Mouse (Mus musculus): ENCODE results near the gene Cldn19. TPM values are rescaled to one million over a fixed set of nuclear protein-coding genes. Genes with fewer than 3 reads are reported as not detected.

The Cldn19 gene
- polyA plus RNA-seq, 1 experiment: not detected

- peaks cover 3% of the 10 kb centered on the region; the same call in 1 of the 2 replicates for H3K4me1 ChIP-seq (ENCODE audit: control insufficient read depth, insufficient read depth, insufficient read length, low read length)
- 83% methylated on average over 2 of the region's 2 CpGs for WGBS
- no peak for TF ChIP-seq CTCF (IDR thresholded peaks at IDR 0.05; ENCODE audit: extremely low read depth, insufficient read length, insufficient replicate concordance, low read depth, low read length)
- no peak for TF ChIP-seq POLR2A (IDR thresholded peaks at IDR 0.05; ENCODE audit: low read depth, low read length)
- H3K36me3 ChIP-seq (ENCODE audit: control insufficient read depth, insufficient read depth, low read length): no peaks in the 10 kb centered on the region; the same call in 1 of the 2 replicates
- H3K4me3 ChIP-seq (ENCODE audit: low read depth, low read length): no peak overlapping the region
- H3K27me3 ChIP-seq (ENCODE audit: control insufficient read depth, insufficient read depth, low read length): no peaks in the 10 kb centered on the region
- no peak overlapping the region for H3K27ac ChIP-seq (ENCODE audit: insufficient read depth, low read depth, low read length)
Observed at GRCm38 (mm10) chr4:119297361-119297760, 42.1 kb downstream of the Cldn19 start.

- Histone ChIP-seq H3K4me3 (ENCODE audit: low read depth, low read length) (no peak overlapping the region), H3K4me1 (ENCODE audit: control insufficient read depth, insufficient read depth, insufficient read length, low read length) (no peaks in the 10 kb centered on the region), H3K36me3 (ENCODE audit: control insufficient read depth, insufficient read depth, low read length) (no peaks in the 10 kb centered on the region), H3K27me3 (ENCODE audit: control insufficient read depth, insufficient read depth, low read length) (no peaks in the 10 kb centered on the region), H3K27ac (ENCODE audit: insufficient read depth, low read depth, low read length) (no peak overlapping the region)
- no peak for TF ChIP-seq POLR2A (IDR thresholded peaks at IDR 0.05; ENCODE audit: low read depth, low read length)
- no peak for TF ChIP-seq CTCF (IDR thresholded peaks at IDR 0.05; ENCODE audit: extremely low read depth, insufficient read length, insufficient replicate concordance, low read depth, low read length)
- WGBS: 89% methylated on average over 3 of the region's 3 CpGs
Observed at GRCm38 (mm10) chr4:119300761-119301160, 45.5 kb downstream of the Cldn19 start.

GRCm38 (mm10) chr4:119301777-119302176 is 46.6 kb downstream of the Cldn19 start:
- Histone ChIP-seq H3K36me3 (ENCODE audit: control insufficient read depth, insufficient read depth, low read length) (no peaks in the 10 kb centered on the region), H3K4me3 (ENCODE audit: low read depth, low read length) (no peak overlapping the region), H3K4me1 (ENCODE audit: control insufficient read depth, insufficient read depth, insufficient read length, low read length) (no peaks in the 10 kb centered on the region), H3K27me3 (ENCODE audit: control insufficient read depth, insufficient read depth, low read length) (no peaks in the 10 kb centered on the region), H3K27ac (ENCODE audit: insufficient read depth, low read depth, low read length) (no peak overlapping the region)
- 28% methylated on average over 3 of the region's 3 CpGs for WGBS
- TF ChIP-seq POLR2A (IDR thresholded peaks at IDR 0.05; ENCODE audit: low read depth, low read length) (no peak), CTCF (IDR thresholded peaks at IDR 0.05; ENCODE audit: extremely low read depth, insufficient read length, insufficient replicate concordance, low read depth, low read length) (no peak)

GRCm38 (mm10) chr4:119303291-119303690 is 48.1 kb downstream of the Cldn19 start:
- no peak for TF ChIP-seq POLR2A (IDR thresholded peaks at IDR 0.05; ENCODE audit: low read depth, low read length)
- Histone ChIP-seq H3K4me1 (ENCODE audit: control insufficient read depth, insufficient read depth, insufficient read length, low read length) (no peaks in the 10 kb centered on the region), H3K27ac (ENCODE audit: insufficient read depth, low read depth, low read length) (no peak overlapping the region), H3K4me3 (ENCODE audit: low read depth, low read length) (no peak overlapping the region), H3K36me3 (ENCODE audit: control insufficient read depth, insufficient read depth, low read length) (peaks cover 9% of the 10 kb centered on the region), H3K27me3 (ENCODE audit: control insufficient read depth, insufficient read depth, low read length) (no peaks in the 10 kb centered on the region)
- 89% methylated on average over 8 of the region's 8 CpGs for WGBS

GRCm38 (mm10) chr4:119305418-119305817 is 50.2 kb downstream of the Cldn19 start:
- WGBS: 87% methylated on average over 5 of the region's 5 CpGs
- TF ChIP-seq CTCF (IDR thresholded peaks at IDR 0.05; ENCODE audit: extremely low read depth, insufficient read length, insufficient replicate concordance, low read depth, low read length) (no peak), POLR2A (IDR thresholded peaks at IDR 0.05; ENCODE audit: low read depth, low read length) (no peak)
- Histone ChIP-seq H3K4me3 (ENCODE audit: low read depth, low read length) (no peak overlapping the region), H3K36me3 (ENCODE audit: control insufficient read depth, insufficient read depth, low read length) (peaks cover 16% of the 10 kb centered on the region), H3K27ac (ENCODE audit: insufficient read depth, low read depth, low read length) (no peak overlapping the region), H3K4me1 (ENCODE audit: control insufficient read depth, insufficient read depth, insufficient read length, low read length) (no peaks in the 10 kb centered on the region), H3K27me3 (ENCODE audit: control insufficient read depth, insufficient read depth, low read length) (no peaks in the 10 kb centered on the region)

Other genes with a start within 250 kb of the Cldn19 start
- 20.1 and 24.1 TPM in 2 replicates for gene Slc2a1, start 146.7 kb upstream of the Cldn19 start, polyA plus RNA-seq (2012; rRNA removed)
- 4.2 and 6.2 TPM in 2 replicates for gene Zfp691, start 81.2 kb upstream of the Cldn19 start, polyA plus RNA-seq (2012; rRNA removed)
- gene Ermap, start 65.4 kb upstream of the Cldn19 start, polyA plus RNA-seq (2012; rRNA removed): 0.03 and 0.06 TPM in 2 replicates
- 10.2 and 17.0 TPM in 2 replicates for gene Svbp, start 60.1 kb upstream of the Cldn19 start, polyA plus RNA-seq (2012; rRNA removed)
- gene Tmem269, start 37.2 kb upstream of the Cldn19 start, polyA plus RNA-seq (2012; rRNA removed): 0.09 TPM in 1 of 2 replicates, not detected in the other
- gene AU022252, start 22.7 kb upstream of the Cldn19 start, polyA plus RNA-seq (2012; rRNA removed): 1.9 and 2.0 TPM in 2 replicates
- gene P3h1, start 22.5 kb upstream of the Cldn19 start, polyA plus RNA-seq (2012; rRNA removed): 4.4 and 6.3 TPM in 2 replicates
- gene Ybx1, start 39.2 kb downstream of the Cldn19 start, polyA plus RNA-seq (2012; rRNA removed): 202 and 242 TPM in 2 replicates
- gene Ppih, start 65.1 kb downstream of the Cldn19 start, polyA plus RNA-seq (2012; rRNA removed): 2.5 and 4.3 TPM in 2 replicates
- gene Ccdc30, start 160.1 kb downstream of the Cldn19 start, polyA plus RNA-seq (2012; rRNA removed): 0.10 and 0.13 TPM in 2 replicates
- gene Ppcs, start 167.0 kb downstream of the Cldn19 start, polyA plus RNA-seq (2012; rRNA removed): 13.9 and 24.7 TPM in 2 replicates
- gene Zmynd12, start 167.4 kb downstream of the Cldn19 start, polyA plus RNA-seq (2012; rRNA removed): 0.17 and 0.44 TPM in 2 replicates
- 0.20 and 0.24 TPM in 2 replicates for gene Rimkla, start 237.2 kb downstream of the Cldn19 start, polyA plus RNA-seq (2012; rRNA removed)